Mouse (Mus musculus) bone marrow macrophage, adult 2 months (primary cell): ENCODE results near the gene Cgnl1.

Experiments used
- CTCF ChIP-seq: IDR thresholded peaks from 2 replicates; pipeline ENCODE4 v1.5.1; 2012; ENCODE audit warnings: low read depth, mild to moderate bottlenecking, low read length, moderate library complexity
- POLR2A ChIP-seq: IDR thresholded peaks from 2 replicates; pipeline ENCODE4 v1.6.1; 2012; ENCODE audit warnings: mild to moderate bottlenecking, low read depth, low read length, borderline replicate concordance

DNA sequence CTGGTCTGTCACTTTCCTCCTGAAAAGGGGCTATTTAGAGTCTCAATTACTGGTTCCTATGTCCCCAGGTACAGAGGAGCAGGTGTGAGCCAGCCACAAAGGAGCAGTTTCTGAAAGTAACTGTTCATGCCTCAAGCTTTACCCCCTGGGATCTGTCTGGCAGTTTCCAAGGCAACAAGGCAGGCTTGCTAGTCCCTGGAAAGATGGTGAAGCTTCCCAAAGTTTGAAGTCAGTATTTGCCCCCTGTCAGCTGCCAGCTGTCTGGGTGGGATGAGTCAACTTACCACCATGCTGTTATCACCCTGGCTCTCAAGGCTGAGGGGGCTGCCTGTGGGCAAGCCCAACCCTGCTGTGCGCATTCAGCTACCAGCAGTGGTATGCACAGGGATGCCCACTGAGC lies 134.5 kb downstream of the Cgnl1 start:
- TF ChIP-seq CTCF (no peak), POLR2A (no peak)
